Mouse (Mus musculus): ENCODE results near the gene Sec22c. TPM values are rescaled to one million over a fixed set of nuclear protein-coding genes. Genes with fewer than 3 reads are reported as not detected.

Gene Sec22c
- polyA plus RNA-seq (2012; ENCODE audit: low replicate concordance): 11.5 and 19.4 TPM in 2 replicates

DNA sequence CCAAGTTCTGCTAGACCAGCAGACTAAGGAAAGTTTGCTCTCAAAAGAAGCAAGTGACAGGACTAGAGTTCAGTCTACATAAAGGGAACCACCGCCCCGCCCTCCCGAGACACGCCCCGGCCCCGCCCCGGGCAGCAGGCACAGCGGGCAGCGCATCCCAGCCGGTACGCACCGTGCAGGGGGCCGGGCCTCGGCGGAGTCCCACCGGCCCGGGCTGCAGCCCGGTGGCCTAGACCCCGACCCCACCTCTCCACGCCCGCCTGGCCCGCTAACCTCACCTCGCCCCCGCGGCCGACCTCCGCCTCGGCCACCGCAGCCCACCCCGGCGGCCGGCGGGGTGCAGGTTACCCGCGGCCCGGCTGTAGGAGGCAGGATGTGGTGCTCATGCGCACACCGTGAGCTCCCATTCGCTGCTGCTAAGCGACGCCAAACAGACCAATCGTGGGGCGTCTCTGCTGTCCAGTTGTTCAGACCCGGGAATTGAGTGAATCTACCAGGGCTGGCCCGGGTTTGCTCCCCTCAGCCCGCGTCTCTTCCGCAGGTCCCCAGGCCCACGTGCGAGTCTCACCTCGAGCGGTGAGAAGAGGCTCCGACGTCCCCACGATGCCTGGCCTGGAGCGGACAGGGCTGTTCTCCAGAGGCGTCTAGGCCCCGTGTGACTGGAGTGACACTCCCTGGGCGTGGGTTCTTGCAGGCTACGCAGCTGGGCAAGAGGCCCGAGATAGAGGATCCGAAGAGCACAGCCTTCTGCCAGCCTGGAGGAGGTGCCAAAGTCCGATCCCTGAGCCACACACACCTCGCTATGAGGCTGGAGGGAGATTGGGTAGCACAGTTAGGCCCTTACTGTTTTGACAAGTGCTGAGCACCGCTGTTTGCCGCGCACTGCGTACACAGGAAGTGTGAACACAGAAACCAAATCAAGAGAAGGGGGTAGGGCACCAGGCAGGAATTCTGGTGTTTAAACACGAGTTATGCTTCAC, at the start of gene Sec22c:
Sec22c (minus strand) TSS at position 845 of the 980 bp plus-strand sequence.

DNA sequence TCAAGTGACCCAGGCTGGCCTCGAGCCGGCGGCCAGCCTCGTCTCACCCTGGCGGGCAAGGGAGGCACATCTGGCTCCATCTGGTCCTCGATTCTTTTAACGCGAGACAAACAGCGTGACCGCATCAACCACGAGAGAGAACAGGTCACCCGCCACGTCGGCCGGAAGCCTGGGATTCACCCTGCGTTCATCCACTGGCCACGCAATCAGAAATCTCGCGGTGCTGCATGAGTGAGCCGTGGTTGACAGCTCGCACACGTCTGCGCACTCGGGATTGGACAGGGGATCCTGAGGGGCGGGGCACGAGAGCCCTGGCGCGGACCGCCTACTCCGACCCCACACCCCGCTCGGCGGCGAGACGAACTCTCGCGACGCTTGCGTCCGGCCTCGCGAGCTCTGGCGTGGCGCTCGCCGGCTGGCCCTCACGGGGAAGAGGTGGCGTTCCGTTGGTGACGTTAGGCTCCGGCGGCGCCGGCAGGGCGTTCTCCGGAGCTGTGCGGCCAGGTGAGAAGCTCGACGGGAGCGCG, 13.6 kb upstream of the Sec22c start, which contains the start of gene Nktr:
Nktr (plus strand) TSS at position 378 of the 527 bp plus-strand sequence.

GRCm38 (mm10) chr9:121709898-121710583, 4.8 kb upstream of the Sec22c start, which contains the start of gene Ss18l2:
Gene Ss18l2, plus strand, starts transcription at chr9:121710329.

DNA sequence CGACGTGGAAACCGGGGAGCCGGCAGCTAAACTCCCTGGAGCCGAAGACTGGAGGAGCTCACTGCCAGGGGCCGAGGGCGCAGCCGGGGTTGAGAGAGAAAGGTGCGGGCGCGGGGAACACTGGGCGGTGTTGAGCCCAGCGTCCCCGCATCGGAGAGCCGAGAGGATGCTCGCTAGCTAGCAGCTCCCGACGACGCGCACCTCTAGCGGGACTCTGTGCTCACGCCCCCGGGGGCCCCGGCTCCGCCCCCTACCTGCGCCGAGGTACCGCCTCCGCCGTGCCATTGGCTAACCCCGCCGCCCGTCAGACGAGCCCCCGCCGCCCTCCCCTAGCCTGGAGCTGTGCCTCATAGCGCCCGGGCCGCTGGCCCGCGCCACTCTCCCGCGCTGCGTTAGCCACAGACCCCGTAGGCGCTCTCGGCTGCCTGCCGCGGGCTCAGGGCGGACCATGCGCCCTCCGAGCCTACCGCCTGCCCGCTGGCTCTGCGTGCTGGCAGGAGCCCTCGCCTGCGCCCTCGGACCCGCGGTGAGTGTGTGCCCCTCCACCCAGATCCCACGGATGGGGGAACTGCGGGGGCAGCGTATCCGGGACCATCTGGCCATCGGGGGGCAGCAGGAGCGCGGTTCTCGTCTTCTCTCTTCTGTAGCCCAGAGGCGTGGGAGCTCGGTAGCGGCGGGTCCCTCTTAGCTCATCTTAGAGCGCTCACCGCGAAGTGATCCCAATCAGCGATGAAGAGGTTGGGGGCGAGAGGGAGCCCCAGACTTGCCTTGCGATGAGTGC, 62.7 kb downstream of the Sec22c start, which contains the start of gene Vipr1:
Vipr1 (plus strand) TSS at position 316 of the 781 bp plus-strand sequence.

GRCm38 (mm10) chr9:121642001-121642400, 63.3 kb downstream of the Sec22c start, which contains the start of gene Lyzl4:
Gene Lyzl4, minus strand, starts transcription at chr9:121642096.

Other genes with a start within 250 kb of the Sec22c start
- gene Cck, start 209.8 kb downstream of the Sec22c start, polyA plus RNA-seq (2012; ENCODE audit: low replicate concordance): not detected in 2 replicates
- not detected in 2 replicates for gene Lyzl4, start 63.4 kb downstream of the Sec22c start, polyA plus RNA-seq (2012; ENCODE audit: low replicate concordance)
- 16.1 and 29.3 TPM in 2 replicates for gene Vipr1, start 62.8 kb downstream of the Sec22c start, polyA plus RNA-seq (2012; ENCODE audit: low replicate concordance)
- 8.2 and 9.0 TPM in 2 replicates for gene Ss18l2, start 4.8 kb upstream of the Sec22c start, polyA plus RNA-seq (2012; ENCODE audit: low replicate concordance)
- 46.0 and 57.6 TPM in 2 replicates for gene Nktr, start 13.7 kb upstream of the Sec22c start, polyA plus RNA-seq (2012; ENCODE audit: low replicate concordance)
- gene Zfp651, start 53.8 kb upstream of the Sec22c start, polyA plus RNA-seq (2012; ENCODE audit: low replicate concordance): 0.47 and 2.0 TPM in 2 replicates
- gene Klhl40, start 72.1 kb upstream of the Sec22c start, polyA plus RNA-seq (2012; ENCODE audit: low replicate concordance): not detected in 2 replicates
- gene Hhatl, start 87.0 kb upstream of the Sec22c start, polyA plus RNA-seq (2012; ENCODE audit: low replicate concordance): not detected in 2 replicates
- not detected in 2 replicates for gene Ccdc13, start 134.0 kb upstream of the Sec22c start, polyA plus RNA-seq (2012; ENCODE audit: low replicate concordance)
- gene Higd1a, start 152.9 kb upstream of the Sec22c start, polyA plus RNA-seq (2012; ENCODE audit: low replicate concordance): 10.0 and 11.7 TPM in 2 replicates
- 2.3 and 3.8 TPM in 2 replicates for gene Ackr2, start 192.9 kb upstream of the Sec22c start, polyA plus RNA-seq (2012; ENCODE audit: low replicate concordance)
- not detected in 2 replicates for gene Cyp8b1, start 210.8 kb upstream of the Sec22c start, polyA plus RNA-seq (2012; ENCODE audit: low replicate concordance)
- 0.23 and 0.31 TPM in 2 replicates for gene Fam198a, start 245.5 kb upstream of the Sec22c start, polyA plus RNA-seq (2012; ENCODE audit: low replicate concordance)